Mouse (Mus musculus) bone marrow, adult 2 months (tissue): Measurements from ENCODE around the gene Prkar2a. TPM values are rescaled to one million over a fixed set of nuclear protein-coding genes. Genes with fewer than 3 reads are reported as not detected.

Experiments
- H3K27ac ChIP-seq: fragments of 200-500 bp; 2 replicates; pipeline ENCODE4 v1.5.1; 2012; ENCODE audit warnings: low read depth, mild to moderate bottlenecking, control low read depth, inconsistent platforms, low read length; ENCODE audit not compliant: control insufficient read depth, poor library complexity, insufficient read depth
- H3K4me1 ChIP-seq: fragments of 200-500 bp; 2 replicates; pipeline ENCODE4 v1.6.1; 2011; ENCODE audit warnings: low read length; ENCODE audit not compliant: control insufficient read depth, insufficient read depth
- H3K4me3 ChIP-seq: fragments of 200-500 bp; replicated peaks from 2 replicates; pipeline ENCODE3; 2011; ENCODE audit warnings: mild to moderate bottlenecking, low read depth, low read length, control low read depth; ENCODE audit not compliant: control insufficient read depth
- CTCF ChIP-seq: fragments of 200-500 bp; IDR thresholded peaks from 2 replicates; pipeline ENCODE4 v1.5.1; 2011; ENCODE audit warnings: low read length, control low read depth; ENCODE audit not compliant: control insufficient read depth, insufficient read depth
- POLR2A ChIP-seq: fragments of 200-500 bp; IDR thresholded peaks from 2 replicates; pipeline ENCODE4 v1.6.1; 2011; ENCODE audit warnings: low read depth, mild to moderate bottlenecking, control low read depth, low read length, borderline replicate concordance; ENCODE audit not compliant: control insufficient read depth
- WGBS: fragments of 180-500 bp; shearing (Covaris S2); methylation state at CpG from one replicate; pipeline ENCODE4 v1.1.7; 2018; 5-methylcytosine and 5-hydroxymethylcytosine counted together
- polyA plus RNA-seq: library from polyadenylated mRNA; stranded (reverse); fragments of >200 nt; gene quantifications from 2 replicates; pipeline ENCODE4 v1.2.4, GENCODE M21; 2011; ENCODE audit warnings: low replicate concordance; ENCODE audit not compliant: missing spikeins, insufficient read depth, insufficient read length

Prkar2a gene
- polyA plus RNA-seq, 1 experiment, result 10.6 TPM

DNA sequence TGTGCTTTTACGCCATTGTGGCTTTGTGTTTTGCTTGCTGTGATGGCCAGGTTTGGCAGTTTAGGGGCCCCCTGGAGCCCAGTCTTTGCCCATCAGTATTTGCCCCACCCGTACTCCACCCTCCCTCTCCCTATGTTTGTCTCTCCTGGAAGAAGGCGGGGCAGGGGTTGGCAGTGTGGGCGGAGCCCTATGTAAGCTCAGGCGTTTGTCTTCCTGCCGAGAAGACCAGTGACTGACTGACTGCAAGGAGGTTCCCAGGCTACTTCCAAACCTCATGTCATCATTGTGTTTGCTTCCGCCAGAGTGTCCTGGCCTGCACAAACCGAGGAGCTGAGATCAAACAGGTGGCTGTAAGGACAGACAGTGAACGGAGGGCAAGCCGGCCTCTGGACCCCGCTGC is 106.6 kb downstream of the Prkar2a start:
- H3K27ac ChIP-seq, result peak overlapping the region; percentile 15; the same call in 1 of the 2 replicates
- 56% methylated on average over 11 of the region's 11 CpGs for WGBS
- H3K4me1 ChIP-seq, result peaks cover 3% of the 10 kb centered on the region
- TF ChIP-seq CTCF (no peak), POLR2A (no peak)
- H3K4me3 ChIP-seq, result no peak overlapping the region

GRCm38 (mm10) chr9:108796351-108796981 is 107.4 kb downstream of the Prkar2a start:
- H3K27ac ChIP-seq, result no peak overlapping the region

GRCm38 (mm10) chr9:108797477-108797876 is 108.4 kb downstream of the Prkar2a start:
- Histone ChIP-seq H3K4me3 (no peak overlapping the region), H3K4me1 (peaks cover 3% of the 10 kb centered on the region), H3K27ac (no peak overlapping the region)
- no peak for TF ChIP-seq CTCF
- no peak for TF ChIP-seq POLR2A
- 89% methylated on average over 7 of the region's 7 CpGs for WGBS

More at GRCm38 (mm10) chr9:108796351-108796981, 107.4 kb downstream of the Prkar2a start:
- TF ChIP-seq CTCF, result no peak
- no peak for TF ChIP-seq POLR2A
- H3K4me1 ChIP-seq, result peaks cover 3% of the 10 kb centered on the region
- 85% methylated on average over 4 of the region's 4 CpGs for WGBS
- H3K4me3 ChIP-seq, result no peak overlapping the region

- Histone ChIP-seq H3K4me1 (no peaks in the 10 kb centered on the region), H3K4me3 (no peak overlapping the region), H3K27ac (no peak overlapping the region)
- no peak for TF ChIP-seq POLR2A
- TF ChIP-seq CTCF, result no peak
- WGBS, result 76% methylated on average over 5 of the region's 5 CpGs
Observed at GRCm38 (mm10) chr9:108798508-108799075, 109.5 kb downstream of the Prkar2a start.

GRCm38 (mm10) chr9:108799564-108799963 is 110.5 kb downstream of the Prkar2a start:
- Histone ChIP-seq H3K4me3 (no peak overlapping the region), H3K27ac (no peak overlapping the region), H3K4me1 (no peaks in the 10 kb centered on the region)
- 84% methylated on average over 3 of the region's 3 CpGs for WGBS
- TF ChIP-seq POLR2A (no peak), CTCF (no peak)

Other genes with a start within 250 kb of the Prkar2a start
- gene Ccdc71, start 228.8 kb upstream of the Prkar2a start, polyA plus RNA-seq, result 5.1 and 12.3 TPM in 2 replicates
- gene Klhdc8b, start 227.7 kb upstream of the Prkar2a start, polyA plus RNA-seq, result 8.1 and 18.3 TPM in 2 replicates
- 3.8 and 9.0 TPM in 2 replicates for gene Lamb2, start 209.6 kb upstream of the Prkar2a start, polyA plus RNA-seq
- gene Usp19, start 198.7 kb upstream of the Prkar2a start, polyA plus RNA-seq, result 42.0 and 94.4 TPM in 2 replicates
- gene Qars, start 181.6 kb upstream of the Prkar2a start, polyA plus RNA-seq, result 76.9 and 170 TPM in 2 replicates
- 29.4 and 50.5 TPM in 2 replicates for gene Qrich1, start 172.5 kb upstream of the Prkar2a start, polyA plus RNA-seq
- gene Impdh2, start 129.0 kb upstream of the Prkar2a start, polyA plus RNA-seq, result 56.2 and 207 TPM in 2 replicates
- gene Ndufaf3, start 121.9 kb upstream of the Prkar2a start, polyA plus RNA-seq, result 14.7 and 23.0 TPM in 2 replicates
- gene Dalrd3, start 119.4 kb upstream of the Prkar2a start, polyA plus RNA-seq, result 44.0 and 105 TPM in 2 replicates
- 5.8 and 7.9 TPM in 2 replicates for gene Wdr6, start 110.6 kb upstream of the Prkar2a start, polyA plus RNA-seq
- 1.4 TPM in 1 of 2 replicates, not detected in the other for gene P4htm, start 91.6 kb upstream of the Prkar2a start, polyA plus RNA-seq
- gene Arih2, start 39.9 kb upstream of the Prkar2a start, polyA plus RNA-seq, result 28.5 and 29.4 TPM in 2 replicates
- 8.4 and 13.7 TPM in 2 replicates for gene Slc25a20, start 27.2 kb upstream of the Prkar2a start, polyA plus RNA-seq
- 28.0 and 37.3 TPM in 2 replicates for gene Ip6k2, start 94.5 kb downstream of the Prkar2a start, polyA plus RNA-seq
- 10.0 and 13.4 TPM in 2 replicates for gene Nckipsd, start 119.1 kb downstream of the Prkar2a start, polyA plus RNA-seq
- 5.3 and 14.9 TPM in 2 replicates for gene Celsr3, start 137.0 kb downstream of the Prkar2a start, polyA plus RNA-seq
- gene Slc26a6, start 164.0 kb downstream of the Prkar2a start, polyA plus RNA-seq, result 11.0 and 13.3 TPM in 2 replicates
- not detected in 2 replicates for gene Tmem89, start 225.3 kb downstream of the Prkar2a start, polyA plus RNA-seq
- gene Uqcrc1, start 247.3 kb downstream of the Prkar2a start, polyA plus RNA-seq, result 50.7 and 70.0 TPM in 2 replicates